15 mouse cellular contexts compared by ENCODE assay signal in the genomic region with DNA sequence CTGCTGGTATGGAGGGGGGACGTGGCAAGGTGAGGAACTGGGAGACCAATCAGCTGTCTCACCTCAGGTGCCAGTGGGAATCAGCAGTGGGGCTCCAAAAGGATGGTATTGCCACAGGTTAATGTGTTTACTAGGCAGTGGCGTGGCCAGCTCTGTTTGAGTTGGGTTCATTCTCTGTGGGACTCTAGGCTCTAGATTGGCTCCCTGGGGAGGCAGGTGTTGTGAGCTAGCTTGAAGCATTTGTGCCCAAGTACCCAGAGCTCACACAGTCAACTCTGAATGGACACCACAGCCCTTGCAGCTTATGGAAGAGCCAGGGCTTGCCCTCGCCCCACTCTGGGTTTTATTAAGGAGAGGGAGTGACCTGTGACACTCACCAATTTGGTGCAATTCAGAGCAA. TPM values are rescaled to one million over a fixed set of nuclear protein-coding genes. Genes with fewer than 3 reads are reported as not detected.
DNase-seq lines count a peak whose midpoint lies in the region; ATAC-seq and TF ChIP-seq lines count a peak whose summit lies in the region.
"Had no signal": no experiment of that assay in that cellular context is flagged by ENCODE, and none has a peak within 500 bp of the region (broad histone marks: within the 10 kb centered on the region; RNA-seq: fewer than 3 reads in every experiment).

No protein-coding gene starts in this region.

- no peaks in the 10 kb centered on the region for H3K9me3 ChIP-seq in liver, embryonic 12.5 days (replicated peaks)
- H3K9me3 ChIP-seq in liver, embryonic 11.5 days (ENCODE audit: control insufficient read depth, low read length): no peaks in the 10 kb centered on the region
- H3K9me3 ChIP-seq: heart, embryonic 13.5 days had no signal

- H3K9ac ChIP-seq in liver, embryonic 12.5 days: no peak overlapping the region
- no peak overlapping the region for H3K9ac ChIP-seq in liver, embryonic 11.5 days (ENCODE audit: low read depth, low read length)
- H3K9ac ChIP-seq: heart, embryonic 13.5 days; hindbrain, embryonic 14.5 days; lung, embryonic 14.5 days had no signal

- WGBS in liver, embryonic 12.5 days (ENCODE audit: insufficient replicate concordance): 51% methylated on average over 3 of the region's 3 CpGs
- WGBS in liver, embryonic 11.5 days: 46% methylated on average over 3 of the region's 3 CpGs

- peaks cover 40% of the 10 kb centered on the region for H3K36me3 ChIP-seq in liver, embryonic 12.5 days
- peaks cover 14% of the 10 kb centered on the region; the same call in 1 of the 2 replicates for H3K36me3 ChIP-seq in liver, embryonic 11.5 days (ENCODE audit: control insufficient read depth, insufficient read depth, low read length)
- H3K36me3 ChIP-seq in splenic B cell, adult 2 months (ENCODE audit: control insufficient read depth, insufficient read depth, low read length, poor library complexity, severe bottlenecking): peaks cover 9% of the 10 kb centered on the region

- no peak for DNase-seq in gastrocnemius, adult 2 months
- no peak for DNase-seq in gastrocnemius, postnatal 4 days (ENCODE audit: low spot score in 2 of 2)
- DNase-seq in liver, embryonic 11.5 days (ENCODE audit: low spot score): no peak
- DNase-seq in thymus, postnatal 4 days: peak; percentile 35
- DNase-seq in thymus, postnatal 25 days: no peak
- peak; percentile 48 for DNase-seq in splenic B cell, adult 2 months (ENCODE audit: low read depth, low spot score)
- DNase-seq in T-cell, adult 2 months (ENCODE audit: low spot score): no peak
- DNase-seq: cerebellum, adult 18-20 months; gastrocnemius, postnatal 14 days had no signal

- peaks cover 20% of the 10 kb centered on the region for H3K27me3 ChIP-seq in liver, embryonic 12.5 days (replicated peaks)
- 0 out of 2 replicates have a peak, but pooled peaks cover 2% of the 10 kb centered on the region for H3K27me3 ChIP-seq in liver, embryonic 11.5 days (replicated peaks; ENCODE audit: control insufficient read depth, insufficient read depth, low read length)
- no peaks in the 10 kb centered on the region for H3K27me3 ChIP-seq in splenic B cell, adult 2 months (ENCODE audit: control insufficient read depth, insufficient read depth, low read length, poor library complexity, severe bottlenecking)

- no peak for ATAC-seq in liver, embryonic 12.5 days
- no peak for ATAC-seq in liver, embryonic 11.5 days (replicated peaks; ENCODE audit: low FRiP score)
- ATAC-seq: intestine, embryonic 16.5 days had no signal

- H3K4me2 ChIP-seq in liver, embryonic 12.5 days: 0 out of 2 replicates have a peak overlapping the region, but pooled peaks have one; percentile 3
- H3K4me2 ChIP-seq in liver, embryonic 11.5 days: no peak overlapping the region
- H3K4me2 ChIP-seq: heart, embryonic 13.5 days; hindbrain, embryonic 14.5 days; lung, embryonic 14.5 days had no signal

- intact Hi-C loops in gastrocnemius, adult 2 months (cut with DNase I): no loop called here

- H3K4me3 ChIP-seq in gastrocnemius, adult 2 months: no peak overlapping the region
- H3K4me3 ChIP-seq in liver, embryonic 12.5 days: no peak overlapping the region
- no peak overlapping the region for H3K4me3 ChIP-seq in liver, embryonic 11.5 days (ENCODE audit: low read depth, low read length)
- H3K4me3 ChIP-seq: erythroblast, embryonic 14.5 days; heart, embryonic 13.5 days had no signal

- peaks cover 29% of the 10 kb centered on the region for H3K4me1 ChIP-seq in liver, embryonic 12.5 days
- peaks cover 7% of the 10 kb centered on the region for H3K4me1 ChIP-seq in liver, embryonic 11.5 days (replicated peaks; ENCODE audit: control insufficient read depth, insufficient read depth, low read length)

- peak overlapping the region; percentile 77 for H3K27ac ChIP-seq in gastrocnemius, adult 2 months
- no peak overlapping the region for H3K27ac ChIP-seq in liver, embryonic 12.5 days
- H3K27ac ChIP-seq in liver, embryonic 11.5 days (ENCODE audit: low read depth, low read length): no peak overlapping the region
- H3K27ac ChIP-seq: heart, embryonic 13.5 days; hindbrain, embryonic 14.5 days had no signal

- no peak for TF ChIP-seq CTCF in gastrocnemius, adult 2 months (IDR thresholded peaks at IDR 0.05)

RNA-seq across cellular contexts. Expression of a gene that starts 13.6 kb away (rescaled TPM):
- total RNA-seq in gastrocnemius, adult 2 months (2021): 10 to 100 TPM; 21.9 to 52.6 TPM
- total RNA-seq in gastrocnemius, postnatal 4 days (2021): 10 to 100 TPM; 50.3 to 54.5 TPM
- 0.37 and 0.59 TPM in 2 replicates for polyA plus RNA-seq in liver, embryonic 12.5 days (2016; fragmentation: Nextera tagmentation; extraction: Ambion mirVana)
- polyA plus RNA-seq in liver, embryonic 11.5 days (2014; fragmentation: Nextera tagmentation; extraction: Ambion mirVana): 0.32 and 0.51 TPM in 2 replicates

RNA-seq across cellular contexts. Expression of a gene that starts 35.3 kb away (rescaled TPM):
- total RNA-seq in gastrocnemius, adult 2 months (2021): 100 to 1,000 TPM; 110 to 121 TPM
- total RNA-seq in gastrocnemius, postnatal 4 days (2021): 100 to 1,000 TPM in 1 of 2 experiments, 10 to 100 TPM in 1; 98.5 to 101 TPM
- 51.5 and 54.6 TPM in 2 replicates for polyA plus RNA-seq in liver, embryonic 12.5 days (2016; fragmentation: Nextera tagmentation; extraction: Ambion mirVana)
- polyA plus RNA-seq in liver, embryonic 11.5 days (2014; fragmentation: Nextera tagmentation; extraction: Ambion mirVana): 70.9 and 72.7 TPM in 2 replicates

RNA-seq across cellular contexts. Expression of a gene that starts 39.9 kb away (rescaled TPM):
- 1 to 10 TPM; 5.1 to 7.3 TPM for total RNA-seq in gastrocnemius, adult 2 months (2021)
- 10 to 100 TPM; 22.1 to 22.8 TPM for total RNA-seq in gastrocnemius, postnatal 4 days (2021)
- 123 and 126 TPM in 2 replicates for polyA plus RNA-seq in liver, embryonic 12.5 days (2016; fragmentation: Nextera tagmentation; extraction: Ambion mirVana)
- polyA plus RNA-seq in liver, embryonic 11.5 days (2014; fragmentation: Nextera tagmentation; extraction: Ambion mirVana): 200 and 201 TPM in 2 replicates

RNA-seq across cellular contexts. Expression of a gene that starts 43.9 kb away (rescaled TPM):
- 100 to 1,000 TPM in 1 of 2 experiments, 10 to 100 TPM in 1; 78.5 to 109 TPM for total RNA-seq in gastrocnemius, adult 2 months (2021)
- 100 to 1,000 TPM; 302 to 317 TPM for total RNA-seq in gastrocnemius, postnatal 4 days (2021)
- 107 and 109 TPM in 2 replicates for polyA plus RNA-seq in liver, embryonic 12.5 days (2016; fragmentation: Nextera tagmentation; extraction: Ambion mirVana)
- polyA plus RNA-seq in liver, embryonic 11.5 days (2014; fragmentation: Nextera tagmentation; extraction: Ambion mirVana): 147 and 149 TPM in 2 replicates

RNA-seq across cellular contexts. Expression of a gene that starts 56.9 kb away (rescaled TPM):
- 1 to 10 TPM in 1 of 2 experiments, under 1 TPM in 1; 0.74 to 1.1 TPM for total RNA-seq in gastrocnemius, adult 2 months (2021)
- 1 to 10 TPM; 4.2 to 4.5 TPM for total RNA-seq in gastrocnemius, postnatal 4 days (2021)
- polyA plus RNA-seq in liver, embryonic 12.5 days (2016; fragmentation: Nextera tagmentation; extraction: Ambion mirVana): 5.1 and 5.9 TPM in 2 replicates
- polyA plus RNA-seq in liver, embryonic 11.5 days (2014; fragmentation: Nextera tagmentation; extraction: Ambion mirVana): 6.0 and 6.7 TPM in 2 replicates

Comparison
In these comparisons a context has a peak if more than half of its experiments do, and no peak if none do; other contexts are left out.
1. DNase-seq: peak in thymus, postnatal 4 days (single experiment) and splenic B cell, adult 2 months (single experiment); none in gastrocnemius, adult 2 months (single experiment), gastrocnemius, postnatal 4 days (0 of 2), liver, embryonic 11.5 days (single experiment), thymus, postnatal 25 days (single experiment) and T-cell, adult 2 months (single experiment).